Mouse (Mus musculus) left cerebral cortex, postnatal 14 days (tissue): ENCODE results near the gene Gm20388. TPM values are rescaled to one million over a fixed set of nuclear protein-coding genes. Genes with fewer than 3 reads are reported as not detected.
"Not testable (repeated sequence)": the region's sequence is repeated elsewhere in the genome, so short reads cannot be mapped to it uniquely, and the experiment has no call there.

Experiments
- DNase-seq, 2 experiments: peaks; one replicate each; pipeline ENCODE4 v3.0.0; 2021 to 2022; ENCODE audit warnings: low spot score in 2 of 2, mixed read lengths in 1 of 2
- intact Hi-C: fragments of 180-260 bp; cut with DNase I; formaldehyde crosslinking; loops from one replicate; pipeline ENCODE4 v1.15.1; 2025
- total RNA-seq, 2 experiments: library from RNA; stranded (reverse); gene quantifications; 2 replicates each; pipeline ENCODE4 v1.2.3; 2021

Gene Gm20388
- total RNA-seq, 2 experiments from 2014 or later = 2.8 to 7.3 TPM

GRCm38 (mm10) chr8:123414997-123415696 is 3504.5 kb downstream of the Gm20388 start:
- intact Hi-C loops, DNase-seq: not testable (repeated sequence)

DNA sequence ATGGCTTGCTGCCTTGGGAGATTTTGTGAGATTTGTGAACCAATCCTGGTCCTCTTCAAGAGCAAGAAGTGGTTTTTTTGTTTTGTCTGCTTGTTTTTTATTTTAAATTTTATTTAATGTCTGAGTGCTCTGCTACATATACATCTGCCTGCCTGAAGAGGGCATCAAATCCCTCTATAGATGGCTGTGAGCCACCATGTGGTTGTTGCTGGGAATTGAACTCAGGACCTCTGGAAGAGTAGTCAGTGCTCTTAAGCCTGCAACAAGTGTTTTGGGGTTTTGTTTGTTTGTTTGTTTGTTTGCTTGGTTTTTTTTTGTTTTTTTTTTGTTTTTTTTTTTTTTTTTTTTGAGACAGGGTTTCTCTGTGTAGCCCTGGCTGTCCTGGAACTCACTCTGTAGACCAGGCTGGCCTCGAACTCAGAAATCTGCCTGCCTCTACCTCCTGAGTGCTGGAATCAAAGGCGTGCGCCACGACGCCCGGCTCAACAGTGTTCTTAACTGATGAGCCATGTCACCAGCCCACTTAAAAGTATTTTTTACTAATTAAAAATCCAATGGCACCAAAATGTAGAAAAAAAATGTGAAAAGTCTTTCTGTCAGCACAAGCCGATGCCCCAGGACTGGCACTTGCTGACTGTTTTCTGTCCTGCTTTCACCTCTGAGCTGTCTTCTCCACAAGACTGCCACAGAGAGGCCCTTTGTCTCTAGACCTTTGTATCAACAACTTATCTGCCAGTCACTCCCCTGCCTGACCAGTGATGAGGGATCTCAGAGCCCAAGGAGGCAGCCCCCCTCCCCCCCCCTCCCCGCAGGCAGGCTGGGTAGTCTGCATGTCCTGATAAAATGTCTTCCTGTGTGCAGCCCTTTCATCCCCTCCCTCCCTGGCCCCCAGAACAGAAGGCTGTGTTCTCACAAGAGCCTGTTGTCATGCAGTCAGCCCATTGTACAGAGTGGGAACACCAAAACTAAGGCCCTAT is 3505.6 kb downstream of the Gm20388 start:
- intact Hi-C loops = no loop called here
- no peak for DNase-seq

DNA sequence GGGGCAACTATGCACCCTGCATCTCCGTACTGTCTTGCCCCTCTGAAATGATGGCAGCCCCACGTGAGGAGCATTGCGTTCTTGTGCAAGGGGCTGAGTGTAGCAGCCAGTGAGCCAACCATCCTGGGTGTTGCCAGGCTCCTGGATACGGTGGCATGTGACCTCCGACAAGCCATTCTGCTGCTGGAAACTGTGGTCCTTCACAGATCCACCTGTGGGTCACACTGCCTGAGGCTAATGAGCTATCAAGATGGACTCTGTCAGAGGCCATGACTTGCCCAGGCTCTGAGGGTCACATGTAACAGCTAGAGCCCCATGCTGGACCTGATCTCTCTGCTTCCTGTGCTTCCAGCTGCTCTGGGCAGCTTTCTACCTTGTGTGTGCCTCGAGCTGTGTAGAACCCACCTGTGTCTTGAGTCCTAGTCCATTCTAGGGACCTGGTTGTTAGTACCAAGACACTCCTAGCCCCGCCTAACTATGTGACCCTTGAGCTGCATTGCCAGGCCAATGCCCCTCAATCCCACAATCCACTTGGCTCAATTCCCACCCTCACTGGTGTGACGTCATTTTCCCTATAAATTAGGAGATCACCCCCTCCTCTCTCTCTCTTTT is 3506.4 kb downstream of the Gm20388 start:
- no peak for DNase-seq
- intact Hi-C loops = no loop called here

- no peak for DNase-seq
- intact Hi-C loops = no loop called here
Observed at GRCm38 (mm10) chr8:123419711-123420110, 3509.1 kb downstream of the Gm20388 start.

GRCm38 (mm10) chr8:123420525-123421281 is 3510.1 kb downstream of the Gm20388 start:
- DNase-seq = no peak
- intact Hi-C loops = no loop called here

DNA sequence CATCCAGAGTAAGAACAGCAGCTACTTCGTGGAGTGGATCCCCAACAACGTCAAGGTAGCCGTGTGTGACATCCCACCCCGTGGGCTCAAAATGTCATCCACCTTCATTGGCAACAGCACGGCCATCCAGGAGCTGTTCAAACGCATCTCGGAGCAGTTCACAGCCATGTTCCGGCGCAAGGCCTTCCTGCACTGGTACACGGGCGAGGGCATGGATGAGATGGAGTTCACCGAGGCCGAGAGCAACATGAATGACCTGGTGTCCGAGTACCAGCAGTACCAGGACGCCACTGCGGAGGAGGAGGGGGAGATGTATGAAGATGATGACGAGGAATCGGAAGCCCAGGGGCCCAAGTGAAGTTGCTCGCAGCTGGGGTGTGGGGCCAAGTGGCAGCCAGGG is 3510.7 kb downstream of the Gm20388 start:
- intact Hi-C loops = no loop called here
- no peak for DNase-seq

GRCm38 (mm10) chr8:123422056-123422780 is 3511.6 kb downstream of the Gm20388 start:
- DNase-seq = peak; percentile 87 to 91
- intact Hi-C loops = no loop called here

- intact Hi-C loops = no loop called here
- DNase-seq = no peak
Observed at GRCm38 (mm10) chr8:123422781-123423159, 3512.1 kb downstream of the Gm20388 start.

DNA sequence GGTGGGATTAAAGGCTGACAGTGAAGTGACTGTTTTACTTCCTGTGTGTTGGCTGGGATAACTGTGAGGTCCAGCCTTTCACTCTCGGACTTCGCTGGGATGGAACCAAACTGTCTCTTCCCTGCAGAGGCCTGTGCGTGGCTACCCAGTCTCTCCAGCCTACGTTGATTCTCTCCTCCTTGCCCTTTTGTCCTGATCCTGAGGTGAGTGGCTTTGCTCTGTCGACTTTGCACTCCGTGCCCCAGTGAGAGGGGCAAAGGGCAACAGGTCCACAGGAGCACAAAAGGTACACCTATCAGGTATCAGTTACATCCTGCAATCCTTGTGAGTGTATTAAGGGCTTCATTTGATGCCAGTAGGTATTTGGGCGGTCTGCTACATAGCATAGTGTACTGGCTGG is 3512.8 kb downstream of the Gm20388 start, which contains the start of gene Def8:
Gene Def8 (plus strand): TSS at position 87 of the 400 bp plus-strand sequence.
- DNase-seq = no peak
- intact Hi-C loops = no loop called here

DNA sequence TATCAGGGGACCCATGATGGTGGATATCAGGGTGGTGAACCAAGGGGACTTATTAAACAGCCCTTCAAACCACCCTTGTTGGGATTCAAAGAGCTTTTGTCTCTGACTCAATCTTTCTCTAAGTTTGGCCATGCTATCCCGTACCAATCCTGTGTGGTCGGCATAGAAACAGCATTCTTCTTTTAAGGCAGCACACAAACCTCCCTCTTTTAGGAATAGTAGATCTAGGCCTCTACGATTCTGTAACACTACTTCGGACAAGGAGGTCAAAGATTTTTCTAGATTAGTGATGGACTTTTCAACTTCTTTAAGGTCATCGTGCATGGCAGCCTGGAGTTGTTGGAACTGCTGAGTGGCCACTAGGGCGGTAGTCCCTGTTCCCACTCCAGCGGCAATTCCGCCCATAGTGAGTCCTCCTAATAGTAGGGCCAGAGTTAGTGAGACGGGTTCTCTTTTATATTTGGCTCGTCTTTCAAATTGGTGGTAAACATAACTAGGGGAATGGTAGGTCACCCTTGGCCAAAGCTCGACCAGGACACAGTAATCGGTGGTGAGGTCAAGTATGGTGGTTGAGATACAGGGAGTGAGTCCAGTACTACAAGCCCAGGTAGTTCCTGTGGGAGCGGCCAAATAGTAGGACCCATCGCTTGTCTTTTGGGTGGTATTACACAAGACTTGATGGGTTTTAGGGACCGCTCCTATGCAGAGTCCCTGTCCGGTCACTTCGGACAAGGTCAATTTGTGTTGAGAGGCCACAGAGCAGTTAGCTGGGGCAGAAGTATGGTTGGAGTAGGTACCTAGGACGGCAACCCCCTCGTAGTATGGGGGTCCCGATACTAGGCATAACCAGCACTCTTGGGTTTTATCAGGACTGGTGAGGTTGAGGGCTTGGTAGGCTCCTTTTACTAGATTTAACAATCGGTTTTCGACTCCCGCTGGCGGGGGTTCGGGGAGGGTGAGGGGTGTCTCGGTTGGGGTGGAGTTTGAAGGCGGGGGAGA is 3516.2 kb downstream of the Gm20388 start:
- no peak for DNase-seq
- intact Hi-C loops = no loop called here

- intact Hi-C loops = no loop called here
- DNase-seq = no peak
Observed at GRCm38 (mm10) chr8:123427639-123428275, 3517.1 kb downstream of the Gm20388 start.

DNA sequence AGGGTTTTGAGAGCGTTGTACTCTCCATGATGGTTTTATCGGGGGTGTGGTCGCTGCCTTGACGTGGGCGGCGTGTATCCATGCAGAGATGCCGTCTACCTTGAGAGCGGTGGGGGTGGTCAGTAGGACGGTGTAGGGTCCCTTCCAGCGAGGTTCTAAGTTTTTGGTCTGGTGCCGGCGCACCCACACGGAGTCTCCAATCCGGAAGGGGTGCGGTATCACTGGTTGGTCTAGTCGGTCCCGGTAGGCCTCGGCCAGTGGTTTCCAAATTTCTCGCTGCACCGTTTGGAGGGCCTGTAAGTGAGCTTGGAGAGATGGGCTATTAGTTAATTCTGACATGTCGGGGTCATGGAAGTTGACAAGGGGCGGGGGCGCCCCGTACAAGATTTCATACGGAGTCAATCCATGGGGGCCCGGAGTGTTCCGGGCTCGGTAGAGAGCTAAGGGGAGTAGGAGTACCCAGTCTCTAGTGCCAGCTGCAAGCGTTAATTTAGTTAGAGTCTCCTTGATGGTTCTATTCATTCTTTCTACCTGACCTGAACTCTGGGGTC is 3517.8 kb downstream of the Gm20388 start:
- intact Hi-C loops = no loop called here
- DNase-seq = no peak

DNA sequence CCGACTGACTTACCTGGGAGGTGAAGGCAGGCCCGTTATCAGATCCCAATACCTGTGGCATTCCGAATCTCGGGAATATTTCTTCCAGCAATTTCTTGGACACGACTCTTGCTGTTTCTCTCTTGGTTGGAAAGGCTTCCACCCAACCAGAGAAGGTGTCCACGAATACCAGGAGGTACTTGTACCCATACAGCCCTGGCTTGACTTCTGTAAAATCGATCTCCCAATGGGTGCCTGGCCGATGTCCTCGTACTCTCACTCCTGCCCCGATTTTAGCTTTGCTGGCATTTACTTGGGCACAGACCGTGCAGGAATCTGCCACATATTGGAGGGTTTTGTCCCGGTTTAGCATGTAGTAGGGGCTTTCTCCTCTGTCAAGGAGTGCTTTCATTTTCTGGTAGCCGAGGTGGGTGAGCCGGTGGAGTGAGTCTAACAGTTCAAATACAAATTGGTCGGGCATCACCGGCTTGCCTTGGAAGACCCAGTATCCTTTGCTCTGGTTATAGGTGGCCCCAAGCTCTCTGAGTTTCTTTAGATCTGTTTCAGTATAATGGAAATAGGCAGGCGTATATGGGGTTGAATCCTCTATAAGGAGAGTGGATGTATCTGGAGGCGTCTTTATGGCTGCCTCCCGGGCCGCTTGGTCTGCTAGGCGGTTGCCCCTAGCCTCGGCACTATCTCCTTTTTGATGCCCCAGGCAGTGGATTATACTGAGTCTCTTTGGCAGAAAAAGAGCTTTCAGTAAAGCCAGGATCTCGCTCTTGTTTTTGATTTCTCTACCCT is 3518.5 kb downstream of the Gm20388 start:
- no peak for DNase-seq
- intact Hi-C loops = no loop called here

DNA sequence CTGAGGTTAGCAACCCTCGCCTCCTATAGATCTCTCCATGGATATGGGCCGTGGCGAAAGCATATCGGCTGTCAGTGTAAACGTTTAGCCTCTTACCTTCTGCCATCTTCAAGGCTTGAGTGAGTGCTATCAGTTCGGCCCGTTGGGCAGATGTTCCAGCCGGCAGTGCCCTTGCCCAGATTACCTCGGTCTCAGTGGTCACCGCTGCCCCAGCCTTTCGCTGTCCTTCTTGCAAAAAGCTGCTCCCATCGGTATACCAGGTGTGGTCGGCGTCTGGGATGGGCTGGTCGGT is 3519.0 kb downstream of the Gm20388 start:
- DNase-seq, intact Hi-C loops: not testable (repeated sequence)

DNA sequence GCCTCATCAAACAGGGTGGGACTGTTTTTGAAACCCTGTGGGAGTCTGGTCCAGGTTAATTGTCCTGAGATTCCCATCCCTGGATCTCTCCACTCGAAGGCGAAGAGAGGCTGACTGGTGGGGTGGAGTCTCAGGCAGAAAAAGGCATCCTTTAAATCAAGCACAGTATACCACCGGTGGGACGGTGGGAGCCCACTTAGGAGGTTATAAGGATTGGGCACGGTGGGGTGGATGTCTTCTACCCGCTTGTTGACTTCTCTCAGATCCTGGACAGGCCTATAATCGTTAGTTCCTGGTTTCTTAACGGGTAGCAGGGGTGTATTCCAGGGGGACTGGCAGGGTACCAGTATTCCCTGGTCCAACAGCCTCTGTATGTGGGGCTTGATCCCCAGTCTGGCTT is 3520.3 kb downstream of the Gm20388 start:
- intact Hi-C loops, DNase-seq: not testable (repeated sequence)

DNA sequence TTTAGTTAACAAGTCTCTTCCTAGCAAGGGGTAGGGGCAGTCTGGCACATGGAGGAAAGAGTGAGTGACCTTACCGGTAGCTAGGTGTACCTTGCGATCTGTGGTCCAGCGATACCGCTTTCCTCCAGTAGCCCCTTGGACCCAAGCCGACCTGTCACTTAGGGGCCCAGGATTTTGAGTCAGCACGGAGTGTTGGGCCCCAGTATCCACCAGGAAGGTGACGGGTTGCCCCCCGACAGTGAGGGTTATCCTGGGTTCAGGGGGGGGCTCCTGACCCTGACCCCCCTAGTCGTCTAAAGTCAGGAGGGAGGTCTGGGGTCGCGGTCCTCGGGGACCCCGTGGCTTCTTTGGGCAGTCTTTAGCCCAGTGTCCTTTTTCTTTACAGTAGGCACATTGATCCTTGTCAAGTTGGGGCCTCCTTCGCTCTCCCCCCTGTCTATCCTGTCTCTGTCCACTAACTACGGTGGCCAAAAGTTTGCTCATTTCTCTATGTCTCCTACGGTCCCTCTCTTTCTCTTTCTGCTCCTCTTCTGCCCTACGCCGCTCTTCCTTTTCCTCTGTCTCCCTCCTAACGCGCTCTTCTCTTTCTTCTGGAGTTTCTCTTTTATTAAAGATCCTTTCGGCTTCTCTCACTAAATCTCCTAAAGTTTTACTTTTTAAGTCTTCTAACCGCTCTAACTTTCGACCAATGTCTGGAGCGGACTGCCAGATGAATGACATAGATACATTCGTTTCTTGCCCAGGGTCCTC is 3521.2 kb downstream of the Gm20388 start:
- intact Hi-C loops = no loop called here
- no peak for DNase-seq
